Mouse (Mus musculus) A20 (cell line): ENCODE results near the gene Fxyd1.

Experiments used
- DNase-seq: peaks from one replicate; pipeline ENCODE4 v3.0.0-alpha.2; 2011; ENCODE audit warnings: low read depth, low spot score

The Fxyd1 gene

GRCm38 (mm10) chr7:31017104-31017901, 39.7 kb downstream of the Fxyd1 start:
- DNase-seq: peak; percentile 67

- no peak for DNase-seq
These were observed 44.0 kb downstream of the Fxyd1 start for GRCm38 (mm10) chr7:31012971-31013370.

- DNase-seq: no peak
These were observed 48.1 kb downstream of the Fxyd1 start for GRCm38 (mm10) chr7:31008889-31009288.

GRCm38 (mm10) chr7:31008175-31008574, 48.8 kb downstream of the Fxyd1 start:
- no peak for DNase-seq

GRCm38 (mm10) chr7:31007775-31008174, 49.2 kb downstream of the Fxyd1 start:
- no peak for DNase-seq

GRCm38 (mm10) chr7:31002650-31003049, 54.3 kb downstream of the Fxyd1 start:
- DNase-seq: peak; percentile 13
